Mouse (Mus musculus): ENCODE measurements around the gene Pde4dip. TPM values are rescaled to one million over a fixed set of nuclear protein-coding genes. Genes with fewer than 3 reads are reported as not detected.

Pde4dip gene
- total and polyA plus RNA-seq, 3 experiments, result 13.1 to 39.7 (median 24.6) TPM

DNA sequence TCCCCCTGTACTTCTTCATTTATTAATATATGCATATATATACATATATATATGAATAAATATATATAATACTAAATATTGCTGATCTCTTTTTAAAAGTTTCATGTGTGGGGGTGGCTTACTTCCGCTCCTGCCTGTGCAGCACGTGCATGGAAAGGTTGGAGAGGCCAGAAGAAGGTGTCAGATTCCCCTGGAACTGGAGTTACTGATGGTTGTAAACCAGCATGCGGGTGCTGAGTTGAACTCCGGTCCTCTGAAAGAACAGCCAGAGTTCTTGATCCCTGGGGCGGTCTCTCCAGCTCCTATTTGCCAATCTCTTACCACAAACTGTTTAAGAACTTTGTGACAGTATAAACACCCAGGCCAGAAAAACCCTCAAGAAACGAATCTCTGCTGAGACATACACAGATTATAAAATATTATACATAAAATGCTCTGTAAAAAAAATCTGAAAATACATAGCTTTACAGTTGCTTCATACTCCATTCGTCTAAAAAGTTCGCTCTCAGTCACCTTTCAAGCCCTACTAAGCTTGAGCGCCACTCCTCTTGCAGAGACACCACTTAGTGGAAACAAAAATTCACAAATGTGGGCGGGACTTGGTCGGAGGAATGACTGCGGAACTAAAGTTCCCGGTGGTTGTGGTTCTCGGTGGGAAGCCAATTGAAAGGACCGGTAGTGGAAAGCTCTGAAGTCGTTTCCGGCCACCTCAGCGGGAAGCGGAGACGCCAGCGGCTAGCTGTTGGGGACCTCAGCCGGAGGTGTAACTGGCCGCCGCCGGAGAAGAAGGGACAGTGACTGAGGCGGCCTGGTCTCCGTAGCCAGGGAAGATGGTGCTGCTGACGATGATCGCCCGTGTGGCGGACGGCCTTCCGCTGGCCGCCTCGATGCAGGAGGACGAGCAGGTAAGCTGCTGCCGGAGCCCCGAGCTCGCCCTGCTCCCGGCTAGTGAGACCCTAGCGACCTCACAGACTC is 12.3 kb upstream of the Pde4dip start, which contains the start of gene Sec22b:
Gene Sec22b, plus strand, starts transcription at position 675 of the 975 bp plus-strand sequence.
- peak; percentile 93 for DNase-seq

DNA sequence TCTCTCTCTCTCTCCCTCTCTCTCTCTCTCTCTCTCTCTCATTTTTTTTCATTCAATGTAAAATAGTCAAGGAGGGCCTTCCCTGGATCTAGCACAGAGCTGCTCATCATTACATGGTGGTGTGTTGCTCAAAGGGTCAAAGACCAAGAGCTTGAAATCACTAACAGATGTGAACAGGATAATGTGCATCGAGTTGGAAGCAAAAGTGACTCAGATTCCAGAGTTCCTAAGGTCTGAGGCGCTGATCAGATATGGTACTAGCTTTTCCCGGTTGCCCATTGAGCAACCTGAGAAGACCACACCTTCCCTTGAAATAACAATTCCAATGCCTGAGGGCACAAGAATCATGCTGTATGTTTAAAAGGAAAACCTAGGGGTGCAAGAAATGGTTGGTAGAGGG is 9.9 kb upstream of the Pde4dip start:
- no peak for DNase-seq

DNA sequence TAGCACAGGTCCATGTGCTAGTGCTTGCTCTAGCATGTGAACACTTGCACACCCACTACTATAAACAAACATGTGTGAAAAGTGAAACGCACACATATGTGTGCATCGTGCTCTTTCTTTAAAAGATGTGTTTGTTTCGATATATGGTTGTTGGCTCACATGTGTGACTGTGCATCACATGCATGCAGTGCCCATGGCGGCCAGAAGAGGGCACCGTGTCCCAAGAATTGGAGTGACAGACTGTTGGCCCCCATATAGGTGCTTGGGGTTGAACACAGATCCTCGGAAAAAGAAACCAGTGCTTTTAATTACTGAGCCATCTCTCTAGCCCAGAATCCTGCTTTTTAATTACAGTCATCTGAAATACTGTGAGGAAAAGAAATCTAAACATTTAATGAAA is 6.2 kb upstream of the Pde4dip start:
- no peak for DNase-seq

DNA sequence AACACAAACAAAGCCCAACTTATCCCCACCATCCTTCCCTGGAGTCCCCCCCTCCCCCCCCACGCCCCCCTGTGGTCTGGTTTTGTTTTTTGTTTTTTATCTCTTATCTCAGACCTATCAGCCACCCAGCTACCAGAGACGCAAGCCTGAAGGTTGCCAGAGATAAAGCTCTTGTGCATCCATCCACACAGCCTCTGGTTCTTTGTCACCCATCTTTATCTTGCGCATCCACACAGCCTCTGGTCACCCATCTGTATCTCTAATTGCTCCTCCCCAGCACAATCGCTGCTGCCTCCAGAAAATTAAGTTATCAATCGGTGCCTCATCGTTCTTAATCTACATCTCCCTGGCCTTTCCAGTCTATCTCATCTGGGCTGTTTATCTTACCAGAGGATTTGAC is 1.7 kb upstream of the Pde4dip start:
- no peak for DNase-seq

DNA sequence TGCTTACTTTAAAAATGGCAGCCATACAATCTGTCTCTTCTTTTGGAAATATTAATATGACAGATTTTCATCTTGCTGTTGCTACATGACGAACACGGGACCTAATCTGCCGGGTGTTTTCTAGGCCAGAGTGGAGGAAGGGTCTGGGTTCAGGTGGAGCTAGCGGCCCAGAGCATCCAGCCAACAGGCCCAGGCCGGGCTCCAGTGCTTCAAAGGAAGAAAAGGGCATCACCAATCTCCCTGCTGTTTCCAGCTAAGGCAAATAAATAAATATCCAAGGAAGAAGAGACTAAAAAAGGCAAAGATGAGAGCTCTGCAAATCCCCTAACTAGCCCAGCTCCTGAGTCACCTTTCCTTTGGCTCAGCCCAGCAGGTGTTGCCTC is 731 bp downstream of the Pde4dip start:
- no peak for DNase-seq

DNA sequence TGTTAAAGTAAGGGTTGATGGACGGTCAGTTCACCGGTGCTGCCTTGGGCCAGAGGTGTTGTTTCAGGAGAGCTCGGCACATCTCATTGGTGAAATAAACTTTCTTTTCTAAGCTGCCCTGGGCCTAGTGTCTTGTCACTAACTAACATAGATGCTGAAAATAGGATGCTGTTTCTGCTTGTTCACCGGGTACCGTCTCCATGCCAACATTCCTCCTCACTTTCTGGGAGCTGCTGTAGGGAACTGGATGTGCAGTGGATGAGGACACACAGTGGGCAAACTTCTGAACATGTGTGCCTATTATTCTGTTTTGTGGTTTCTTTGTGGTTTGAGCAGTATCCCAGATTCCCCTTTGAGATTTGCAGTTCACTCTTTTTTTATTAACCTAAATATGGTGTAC is 6.9 kb downstream of the Pde4dip start:
- no peak for DNase-seq

DNA sequence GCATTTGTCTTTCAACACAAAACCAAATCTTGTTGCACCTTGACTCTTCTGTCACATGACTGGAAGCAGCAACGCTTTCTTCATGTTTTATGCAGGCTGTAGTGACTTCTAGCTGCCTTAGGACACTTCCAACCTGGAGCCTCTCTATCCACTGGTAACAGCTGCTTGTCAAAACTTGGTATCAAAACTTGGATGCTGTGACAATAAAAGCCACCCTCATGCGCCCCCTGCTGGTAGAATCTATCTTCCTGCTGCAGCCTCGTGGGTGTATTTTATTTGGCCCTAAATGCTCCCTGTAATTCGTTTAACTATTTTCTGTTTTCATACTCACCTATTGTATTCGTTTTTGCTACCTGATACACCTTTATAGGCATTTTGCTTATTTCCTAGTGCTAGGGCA is 9.3 kb downstream of the Pde4dip start:
- peak; percentile 67 for DNase-seq

DNA sequence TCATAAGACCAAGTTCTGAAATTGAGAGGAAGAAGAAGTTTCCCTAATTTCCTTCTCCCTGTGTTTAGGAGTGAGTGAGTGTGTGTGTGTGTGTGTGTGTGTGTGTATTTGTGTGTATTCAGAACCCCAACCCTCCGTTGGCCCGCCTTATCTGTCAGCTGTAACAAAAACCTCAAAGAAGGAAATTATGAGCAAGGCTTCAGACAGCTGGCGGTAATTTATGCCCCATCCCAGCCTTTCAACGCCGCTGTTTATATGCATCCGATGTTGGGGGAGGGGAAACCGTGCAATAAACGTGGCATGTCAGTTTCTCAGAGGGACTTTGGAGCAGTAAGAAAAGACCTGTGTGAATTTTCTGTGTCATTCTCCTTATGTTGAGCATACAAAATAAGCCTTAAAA is 12.2 kb downstream of the Pde4dip start:
- no peak for DNase-seq

DNA sequence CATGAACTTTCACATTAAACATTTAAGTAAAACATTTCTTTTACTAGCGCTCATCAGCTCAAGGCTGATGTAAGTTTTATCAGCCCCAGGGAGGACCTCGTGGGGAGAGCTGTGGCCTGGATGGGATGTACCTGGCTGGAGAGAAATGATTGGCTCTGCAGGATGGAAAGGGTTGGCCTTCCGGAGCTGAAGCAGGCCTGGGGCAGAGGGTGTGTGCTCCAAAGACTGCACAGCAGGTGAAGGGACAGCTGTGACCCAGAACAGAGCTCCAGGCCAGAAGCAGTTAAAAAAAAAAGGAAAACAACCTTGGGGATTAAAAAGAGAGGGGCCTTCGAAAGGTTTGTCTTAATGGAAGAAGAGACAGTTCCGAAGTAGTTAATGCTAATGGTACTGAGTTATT is 13.7 kb downstream of the Pde4dip start:
- no peak for DNase-seq

DNA sequence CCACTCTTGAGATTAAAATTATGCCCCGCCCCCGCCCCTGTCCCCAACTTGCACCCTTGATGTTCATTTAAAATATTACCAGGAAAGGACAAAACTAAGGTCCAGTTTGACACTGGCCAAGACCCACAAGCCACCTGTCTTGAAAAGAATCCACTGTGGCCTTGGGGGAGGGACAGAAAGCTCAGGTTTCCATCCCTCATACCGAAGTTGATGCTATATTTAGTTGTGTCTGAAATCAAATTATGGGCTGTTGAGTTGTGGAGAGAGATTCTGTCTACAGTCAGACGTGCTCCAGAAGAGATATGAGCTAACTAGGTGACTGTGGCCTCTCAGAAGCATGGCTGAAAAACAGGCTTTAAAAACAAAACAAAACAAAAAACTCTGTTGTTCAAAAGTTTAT is 18.8 kb downstream of the Pde4dip start:
- no peak for DNase-seq

DNA sequence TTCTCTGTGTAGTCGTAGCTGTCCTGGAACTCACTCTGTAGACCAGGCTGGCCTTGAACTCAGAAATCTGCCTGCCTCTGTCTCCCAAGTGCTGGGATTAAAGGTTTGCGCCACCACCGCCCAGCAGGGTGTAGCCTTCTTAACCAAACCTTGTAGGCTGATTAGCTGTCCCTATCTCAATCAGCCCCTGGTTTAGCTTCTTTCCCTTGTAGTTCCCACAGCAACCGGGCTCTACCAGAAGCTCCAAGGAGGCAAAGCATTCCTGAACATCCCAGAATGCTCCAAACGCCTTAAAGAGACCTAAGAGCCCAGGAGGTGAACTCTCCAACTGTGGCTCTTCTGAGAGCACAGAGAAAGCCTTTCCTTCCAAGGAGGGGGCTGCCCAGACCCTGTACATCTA is 19.8 kb downstream of the Pde4dip start:
- no peak for DNase-seq

DNA sequence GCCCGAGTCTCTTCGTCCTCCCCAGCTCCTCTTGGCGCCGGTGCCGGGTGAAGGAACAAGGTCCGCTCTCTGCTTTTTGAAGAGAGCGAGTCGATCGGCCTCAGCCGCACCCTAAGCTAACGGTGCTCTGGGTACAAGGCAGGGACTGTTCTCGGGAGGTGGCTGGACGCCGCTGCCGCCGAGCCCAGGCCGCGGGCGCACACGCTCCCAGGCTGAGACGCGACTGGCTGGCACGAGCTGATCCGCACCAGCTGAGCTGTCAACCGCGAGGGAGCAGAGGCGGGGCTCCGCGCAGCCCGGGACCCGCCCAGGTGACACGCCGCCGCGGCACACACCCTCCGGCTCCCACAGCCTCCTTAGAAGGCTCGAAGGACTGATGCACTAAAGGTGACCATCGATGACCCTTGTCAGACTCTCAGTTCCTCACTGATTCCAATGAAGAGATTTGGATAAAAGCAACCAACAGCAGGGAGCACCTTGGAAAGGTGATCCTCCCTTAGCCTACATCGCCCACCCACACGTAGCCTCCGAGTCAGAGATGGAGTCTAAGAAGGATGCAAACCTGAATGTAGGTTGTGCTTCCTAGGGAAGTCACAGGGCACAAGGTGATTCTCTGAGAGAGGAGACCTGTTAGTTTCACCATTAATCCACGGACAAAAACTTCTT is 20.4 kb downstream of the Pde4dip start:
- DNase-seq, result peak; percentile 88

DNA sequence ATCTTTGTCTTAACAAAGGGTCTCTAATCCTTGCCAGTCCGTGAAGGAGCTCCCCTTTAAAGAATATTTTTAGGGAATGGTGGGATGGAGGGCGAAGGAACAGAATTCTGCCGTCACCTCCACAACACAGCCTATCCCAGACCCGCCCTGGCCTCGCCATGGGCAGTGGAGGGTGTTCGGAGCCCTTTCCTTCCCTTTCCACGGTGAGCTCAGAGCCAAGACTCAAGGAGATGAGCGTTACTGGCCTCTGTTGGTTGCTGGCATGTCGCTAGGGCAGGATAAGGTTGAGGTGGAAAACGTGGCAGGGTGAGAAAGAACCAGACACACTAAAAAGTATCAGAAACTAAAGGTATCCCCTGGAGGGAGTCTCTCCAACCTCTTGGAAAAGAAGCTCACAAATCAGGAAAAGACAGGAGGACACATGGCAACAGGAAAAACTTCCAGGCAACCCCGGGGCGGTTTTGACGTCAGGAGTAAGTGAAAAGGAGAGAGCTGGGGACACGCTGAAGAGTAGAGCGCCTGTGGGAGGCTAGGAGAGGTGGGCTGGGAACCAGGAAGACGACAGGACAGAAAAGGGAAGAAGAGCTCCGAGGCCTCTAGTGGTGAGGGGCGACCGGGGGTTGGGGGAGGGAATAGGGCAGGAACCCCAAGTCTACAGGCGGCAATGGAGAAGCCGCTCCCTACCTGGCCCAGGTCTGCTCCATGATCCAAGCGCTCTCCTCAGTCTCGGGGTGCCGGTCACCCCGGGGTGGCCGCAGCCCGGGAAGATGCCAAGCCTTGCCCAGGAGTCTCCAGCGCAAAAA is 21.1 kb downstream of the Pde4dip start:
- peak; percentile 11 for DNase-seq

DNA sequence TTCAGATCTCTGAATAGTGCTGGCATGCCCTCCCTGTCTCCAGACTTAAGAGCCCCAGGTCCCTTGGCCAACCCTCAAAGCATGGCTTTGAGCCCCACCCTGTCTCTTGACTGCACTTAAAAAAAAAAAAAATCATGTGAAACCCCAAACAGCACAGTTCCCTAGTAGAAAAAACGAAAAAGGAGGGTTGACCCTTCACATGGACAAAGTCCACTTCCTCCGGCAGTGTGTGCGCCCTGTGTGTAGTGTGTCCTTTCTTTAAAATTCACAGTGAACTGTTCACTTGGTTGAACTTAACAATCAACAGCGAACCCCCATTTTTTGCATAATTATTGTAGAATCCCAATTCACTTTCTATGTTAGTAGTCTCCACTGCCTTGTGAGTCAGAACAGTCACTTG is 21.8 kb downstream of the Pde4dip start:
- DNase-seq, result no peak

DNA sequence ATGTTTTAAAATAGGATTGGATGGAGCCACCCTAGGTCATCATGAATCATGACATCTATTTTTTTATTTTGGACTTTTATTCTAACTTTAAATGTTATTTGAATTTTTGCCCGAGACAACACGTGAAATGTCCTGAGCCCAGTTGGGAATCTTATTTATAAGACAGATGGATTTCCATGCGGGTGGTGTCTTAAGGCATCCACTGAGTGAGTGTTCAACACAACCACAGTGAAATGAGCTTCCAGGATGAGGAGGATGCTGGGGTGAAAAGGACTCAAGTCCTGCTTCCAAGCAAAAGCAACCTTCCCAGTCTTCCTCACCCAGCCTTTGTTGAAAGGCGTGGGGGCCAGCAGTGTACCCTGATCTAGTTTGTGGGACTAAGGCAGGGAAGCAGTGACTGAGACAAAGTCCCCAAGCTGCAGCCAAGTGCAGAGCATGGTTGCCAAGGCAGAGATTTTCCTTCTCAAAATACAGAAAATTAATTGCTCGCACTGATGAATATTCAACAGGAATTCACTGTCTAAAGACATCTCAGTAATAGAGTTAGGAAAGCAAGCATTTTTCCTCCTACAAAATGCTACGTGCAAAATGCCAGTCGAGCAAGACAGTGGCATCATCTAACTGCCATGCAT is 27.6 kb downstream of the Pde4dip start:
- no peak for DNase-seq

DNA sequence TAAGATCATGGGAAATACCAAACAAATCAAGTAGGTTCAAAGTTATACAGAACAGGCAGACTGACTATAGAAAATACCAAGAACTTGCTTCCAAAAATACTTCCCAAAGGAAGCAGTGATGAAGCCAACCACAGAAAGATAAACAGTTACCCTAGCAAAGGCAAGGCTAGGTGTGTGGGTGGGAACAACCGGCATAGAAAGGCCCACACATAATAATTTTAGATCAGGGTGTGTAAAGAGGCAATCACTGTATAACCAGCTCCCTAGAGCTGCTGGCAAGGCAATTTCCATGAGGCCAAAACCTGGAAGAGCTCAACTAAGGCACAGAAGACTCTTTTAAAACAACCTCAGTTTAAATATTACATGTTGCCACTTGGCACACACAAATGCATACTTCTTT is 29.1 kb downstream of the Pde4dip start:
- DNase-seq, result no peak

DNA sequence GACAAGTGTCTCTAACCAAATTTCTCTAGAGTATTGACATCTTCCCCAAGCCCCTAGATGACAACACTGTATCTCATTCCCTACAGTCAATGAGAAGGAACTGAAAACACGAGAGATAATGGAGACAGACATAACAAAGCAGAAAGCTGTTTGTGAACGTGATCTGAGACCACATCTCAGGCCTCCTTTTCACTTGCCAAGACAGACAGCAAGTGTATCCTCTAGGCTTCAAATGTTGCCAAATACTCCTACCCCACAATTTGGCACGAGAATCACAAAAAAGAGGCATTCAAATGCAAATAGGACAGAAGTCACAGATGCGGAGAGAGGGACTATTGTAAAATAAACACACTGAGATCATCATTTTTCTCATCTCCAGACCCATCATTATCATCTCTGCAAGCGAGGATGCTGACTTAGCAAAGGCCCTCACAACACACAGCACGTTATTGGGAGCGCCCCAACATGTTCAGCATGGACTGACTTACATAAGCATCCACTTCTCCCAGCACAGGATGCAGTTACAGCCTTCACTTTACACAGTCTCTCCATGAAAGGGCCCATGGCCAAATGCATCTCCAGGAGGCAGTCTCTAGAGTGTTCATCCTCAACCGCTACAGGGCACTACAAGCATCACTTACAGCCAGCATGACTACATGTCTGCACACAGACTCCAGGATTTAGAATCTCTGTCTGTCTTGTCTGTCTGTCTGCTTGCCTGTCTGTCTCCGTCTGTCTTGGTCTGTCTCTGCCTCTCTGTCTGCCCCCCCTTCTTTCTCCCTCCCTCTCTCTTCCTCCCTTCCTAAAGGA is 33.7 kb downstream of the Pde4dip start:
- DNase-seq, result no peak

DNA sequence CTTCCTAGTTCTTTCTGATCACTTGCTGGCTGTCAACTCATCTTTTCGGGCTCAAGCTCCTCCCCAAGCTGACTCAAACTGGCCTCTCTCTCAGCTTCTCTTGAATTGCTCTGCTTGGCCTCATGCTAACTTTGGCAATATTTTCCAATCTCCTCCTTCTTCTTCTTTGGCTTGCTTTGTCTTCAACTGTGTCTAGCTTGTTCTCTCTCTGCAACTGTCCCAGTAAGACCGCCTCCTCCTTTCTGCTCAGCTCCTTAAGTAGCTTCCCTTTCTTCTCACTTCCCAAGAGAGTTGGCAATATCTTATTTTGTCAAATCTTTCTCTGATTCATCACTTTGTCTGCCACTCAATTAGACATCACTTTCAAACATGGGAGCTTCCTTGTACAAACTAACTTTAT is 36.7 kb downstream of the Pde4dip start:
- DNase-seq, result no peak

DNA sequence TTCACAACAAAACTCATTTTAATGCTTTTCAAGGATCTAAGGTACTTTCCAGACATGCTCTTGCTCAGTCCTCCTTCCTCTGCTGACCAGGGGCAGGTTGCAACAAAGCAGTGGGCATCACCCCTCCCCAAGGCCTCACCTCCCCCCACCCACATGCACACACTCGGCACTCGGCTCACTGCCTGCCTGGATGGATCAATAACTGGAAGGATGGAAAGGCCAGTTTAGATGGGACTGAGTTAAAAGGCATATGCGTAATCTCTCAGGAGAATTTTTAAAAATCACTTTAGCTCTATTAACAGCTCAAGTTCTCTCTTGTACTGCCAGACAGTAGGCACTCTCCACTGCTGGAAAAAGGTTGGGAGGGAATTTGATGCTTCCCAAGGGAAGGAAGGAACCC is 40.9 kb downstream of the Pde4dip start:
- no peak for DNase-seq

DNA sequence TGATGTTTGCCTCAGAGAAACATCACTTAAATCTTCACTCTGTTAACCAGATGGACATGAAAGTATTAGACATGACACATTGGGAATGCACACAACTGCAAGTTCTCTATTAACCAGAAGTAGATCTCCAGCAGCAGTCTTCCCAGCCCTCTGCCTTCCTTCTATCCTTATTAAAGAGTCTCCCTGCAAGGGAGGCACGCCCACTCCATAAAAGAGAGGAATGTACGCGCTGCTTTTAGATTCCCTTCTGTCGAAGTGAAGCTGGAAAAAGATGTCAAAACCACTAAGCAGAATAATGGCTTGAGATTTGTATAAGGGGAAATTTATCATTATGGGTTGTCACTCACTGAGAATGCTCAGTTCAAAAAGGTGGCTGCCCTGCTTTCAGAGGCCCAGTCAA is 42.1 kb downstream of the Pde4dip start:
- DNase-seq, result no peak

DNA sequence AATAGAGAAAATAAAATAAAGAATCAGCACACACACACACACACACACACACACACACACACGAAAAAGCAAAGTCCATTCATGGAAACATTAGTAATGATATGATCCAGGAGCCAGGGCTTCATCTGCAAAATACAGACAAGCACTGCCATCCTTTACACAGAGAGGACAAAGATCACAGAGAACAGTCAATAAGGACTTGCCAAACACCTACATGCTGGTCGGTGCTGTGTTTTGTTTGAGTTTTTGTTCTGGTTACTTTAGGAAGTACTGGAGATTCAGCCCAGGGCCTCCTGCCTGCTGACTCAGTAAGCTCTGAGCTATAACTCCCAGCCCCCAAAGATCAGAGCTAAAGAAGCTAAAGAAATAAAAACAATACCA is 43.7 kb downstream of the Pde4dip start:
- DNase-seq, result no peak
